Mouse (Mus musculus) cerebellum, adult 9-10 months (tissue): Measurements from ENCODE around the gene Zdhhc20.
"Not testable (repeated sequence)": the region's sequence is repeated elsewhere in the genome, so short reads cannot be mapped to it uniquely, and the experiment has no call there.

Source experiments
- DNase-seq: peaks from one replicate; pipeline ENCODE4 v3.0.0; 2022

Zdhhc20 gene

DNA sequence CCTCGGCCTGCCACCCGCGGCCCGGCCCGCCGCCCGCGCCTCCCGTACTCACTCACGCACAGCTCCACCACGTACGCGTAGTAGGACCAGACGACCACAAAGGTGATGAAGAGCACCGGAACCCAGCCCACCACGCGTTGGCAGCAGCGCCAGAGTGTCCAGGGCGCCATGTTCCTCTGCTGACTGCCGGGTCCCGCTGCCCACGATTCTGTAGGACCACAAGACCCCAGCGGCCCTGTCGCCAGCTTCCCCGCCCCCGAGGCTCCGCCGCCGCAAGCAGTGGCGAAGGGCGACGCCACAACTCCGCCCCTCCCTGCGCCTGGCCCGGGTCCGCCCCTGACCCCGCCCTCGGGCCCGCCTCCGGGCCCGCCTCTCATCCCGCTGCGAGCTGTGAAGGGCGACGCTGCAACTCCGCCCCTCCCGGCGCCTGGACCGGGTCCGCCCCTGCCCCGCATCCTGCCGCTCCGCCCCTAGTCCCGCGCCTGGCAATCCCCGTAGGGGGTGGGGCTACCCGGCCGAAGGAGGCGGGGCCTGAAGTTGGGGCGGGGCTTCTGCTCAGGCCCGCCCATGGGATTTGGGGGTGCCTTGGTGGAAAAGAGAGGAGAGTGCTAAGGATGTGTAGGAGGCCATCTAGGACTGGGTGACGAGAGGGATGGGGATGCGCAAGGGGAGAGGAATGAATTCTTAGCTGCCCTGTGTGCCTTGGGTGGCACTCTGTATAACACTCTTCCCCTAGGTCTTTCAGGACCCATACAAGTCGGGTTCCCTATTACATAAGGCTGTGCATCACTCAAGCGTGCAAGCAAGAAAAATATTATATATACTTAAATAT, at the start of gene Zdhhc20:
Gene Zdhhc20, minus strand, starts transcription at position 266 of the 832 bp plus-strand sequence.
- peak; percentile 97 for DNase-seq

DNA sequence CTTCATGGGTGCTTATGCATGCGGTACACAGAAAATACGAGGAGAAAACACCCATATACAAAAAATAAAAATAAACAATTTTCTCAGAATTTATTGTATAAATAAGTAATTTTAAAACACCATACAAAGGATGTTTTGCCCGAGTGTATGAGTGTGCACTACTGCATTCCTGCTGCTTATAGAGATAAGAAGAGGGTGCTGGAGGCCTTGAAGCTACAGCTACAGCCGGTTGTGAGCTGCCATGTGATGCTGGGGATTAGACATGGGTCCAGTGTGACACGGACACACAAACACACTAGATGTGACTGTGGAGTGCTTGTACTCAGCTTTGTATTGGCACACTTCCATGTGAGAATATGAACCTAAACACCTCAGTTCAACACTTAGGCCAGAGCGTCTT, 47.2 kb upstream of the Zdhhc20 start:
- DNase-seq: no peak

DNA sequence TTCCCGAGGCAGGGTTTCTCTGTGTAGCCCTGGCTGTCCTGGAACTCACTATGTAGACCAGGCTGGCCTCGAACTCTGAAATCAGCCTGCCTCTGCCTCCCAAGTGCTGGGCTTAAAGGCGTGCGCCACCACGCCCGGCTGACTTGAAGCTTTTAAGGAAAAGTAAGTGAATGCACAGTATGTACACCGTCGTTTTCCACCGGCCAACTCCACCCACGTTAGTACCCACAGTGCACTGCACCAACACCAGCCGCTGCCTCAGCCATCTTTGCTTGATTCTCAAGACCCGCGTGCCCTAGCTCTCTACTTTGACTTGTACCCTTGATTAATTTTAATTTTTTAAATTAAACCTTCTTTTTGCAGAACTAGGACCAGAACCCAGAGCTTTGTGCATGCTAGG, 44.6 kb upstream of the Zdhhc20 start:
- no peak for DNase-seq

DNA sequence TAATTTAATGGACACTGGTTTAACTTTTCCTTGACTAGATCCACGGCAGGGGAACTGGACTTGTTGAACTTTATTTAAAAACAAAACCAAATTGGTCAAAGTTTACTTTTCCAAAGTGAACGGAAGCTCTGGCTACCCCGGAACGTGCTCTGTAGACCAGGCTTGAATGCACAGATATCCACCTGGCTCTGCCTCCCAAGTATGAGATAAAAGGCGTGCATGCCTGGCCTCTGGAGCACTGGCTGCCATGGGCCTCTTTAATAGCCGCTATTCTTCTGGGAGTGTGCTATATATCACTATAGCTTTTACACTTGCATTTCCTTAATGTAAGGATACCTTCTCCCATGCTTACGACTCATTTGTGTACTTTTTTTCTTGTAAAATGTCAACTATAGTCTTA, 43.5 kb upstream of the Zdhhc20 start:
- no peak for DNase-seq

GRCm38 (mm10) chr14:57932881-57933443, 42.9 kb upstream of the Zdhhc20 start:
- no peak for DNase-seq

- no peak for DNase-seq
Measured at GRCm38 (mm10) chr14:57921428-57922131, 31.5 kb upstream of the Zdhhc20 start.

GRCm38 (mm10) chr14:57920568-57921310, 30.7 kb upstream of the Zdhhc20 start:
- peak; percentile 44 for DNase-seq

DNA sequence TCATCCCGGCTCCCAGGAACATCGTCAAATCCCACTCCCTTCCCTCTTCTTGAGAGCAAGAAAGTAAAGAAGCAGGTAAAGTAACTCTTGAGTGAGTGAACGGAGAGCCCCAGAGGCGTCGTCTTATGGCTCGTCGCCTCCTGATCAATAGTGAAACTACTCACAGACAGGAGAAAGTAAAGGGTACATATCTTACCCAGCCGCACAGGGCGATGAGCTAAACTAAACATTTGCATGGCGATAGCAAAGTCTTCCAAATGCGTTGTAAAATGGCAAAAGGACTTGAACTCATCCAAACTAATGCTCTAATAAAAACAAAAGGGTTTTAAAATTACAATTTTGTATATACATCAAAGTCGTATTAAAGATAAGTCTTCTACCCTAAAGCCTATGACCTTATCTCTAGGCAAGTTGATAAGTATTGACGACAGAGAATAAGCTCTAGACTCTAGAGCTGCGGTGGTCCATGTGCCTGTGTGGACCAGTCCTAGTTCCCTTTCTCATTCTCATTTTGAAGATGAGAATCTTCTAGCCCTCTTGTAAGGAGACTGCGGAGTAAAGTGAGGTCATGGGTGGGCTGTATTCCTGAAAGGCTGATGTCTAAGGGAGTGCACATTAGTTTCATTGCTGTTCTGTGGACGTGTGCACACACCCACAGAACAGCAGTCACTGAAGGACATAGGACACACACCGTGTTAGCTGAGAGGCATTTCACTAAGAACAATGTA, 29.2 kb upstream of the Zdhhc20 start:
- no peak for DNase-seq

DNA sequence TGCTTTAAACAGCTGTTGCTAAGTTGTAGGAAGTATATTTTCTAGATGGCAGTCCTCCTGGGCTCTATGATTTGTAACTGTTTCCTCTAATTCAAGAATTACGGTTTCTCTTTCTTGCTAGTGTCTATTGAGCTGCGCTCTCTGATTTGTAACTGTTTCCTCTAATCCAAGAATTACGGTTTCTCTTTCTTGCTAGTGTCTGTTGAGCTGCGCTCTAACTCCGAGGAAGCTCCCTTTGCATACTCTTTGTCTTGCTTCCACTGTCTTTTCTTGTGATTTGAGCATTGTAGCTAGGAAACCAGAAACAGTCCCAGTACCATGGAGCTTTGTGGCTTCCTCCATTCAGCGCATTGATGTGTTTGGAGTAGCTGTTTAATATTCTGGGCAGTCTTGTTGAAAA, 25.3 kb upstream of the Zdhhc20 start:
- DNase-seq: no peak

GRCm38 (mm10) chr14:57912211-57913007, 22.3 kb upstream of the Zdhhc20 start:
- DNase-seq: not testable (repeated sequence)

DNA sequence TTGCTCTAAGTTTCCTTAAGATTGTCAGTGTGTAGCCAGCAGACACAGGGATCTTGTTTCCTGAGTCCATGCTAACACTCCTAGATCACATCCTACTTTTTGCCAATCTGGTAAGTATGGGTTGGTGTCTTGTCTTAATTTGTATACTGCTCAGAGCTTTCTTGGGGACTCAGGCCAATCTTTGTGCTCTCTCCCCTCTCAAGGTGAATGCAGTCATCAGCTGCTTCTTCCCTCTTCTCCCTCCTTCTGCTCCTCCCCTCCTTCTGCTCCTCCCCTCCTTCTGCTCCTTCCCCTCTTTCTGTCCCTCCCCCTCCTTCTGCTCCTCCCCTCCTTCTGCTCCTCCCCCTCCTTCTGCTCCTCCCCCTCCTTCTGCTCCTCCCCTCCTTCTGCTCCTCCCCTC, 21.7 kb upstream of the Zdhhc20 start:
- not testable (repeated sequence) for DNase-seq

DNA sequence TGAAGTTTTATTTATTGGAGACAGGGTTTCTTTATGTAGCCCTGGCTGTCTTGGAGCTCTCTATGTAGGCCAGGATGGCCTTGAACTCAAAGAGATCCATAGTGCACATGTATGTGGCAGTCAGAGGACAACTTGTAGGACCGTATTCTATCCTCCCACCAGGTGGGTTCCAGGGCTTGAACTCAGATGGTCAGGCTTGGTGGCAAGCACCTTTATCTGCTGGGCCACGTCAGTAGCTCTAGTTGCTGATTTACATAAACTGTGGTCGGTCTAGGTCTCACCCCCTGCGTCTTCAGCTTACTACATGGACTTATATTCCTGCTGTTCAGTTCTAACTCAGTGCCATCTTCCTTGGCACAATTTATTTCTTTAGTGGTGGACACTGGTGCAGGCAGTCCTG, 21.2 kb upstream of the Zdhhc20 start:
- no peak for DNase-seq

- peak; percentile 87 for DNase-seq
Measured at GRCm38 (mm10) chr14:57910501-57911068, 20.5 kb upstream of the Zdhhc20 start.

DNA sequence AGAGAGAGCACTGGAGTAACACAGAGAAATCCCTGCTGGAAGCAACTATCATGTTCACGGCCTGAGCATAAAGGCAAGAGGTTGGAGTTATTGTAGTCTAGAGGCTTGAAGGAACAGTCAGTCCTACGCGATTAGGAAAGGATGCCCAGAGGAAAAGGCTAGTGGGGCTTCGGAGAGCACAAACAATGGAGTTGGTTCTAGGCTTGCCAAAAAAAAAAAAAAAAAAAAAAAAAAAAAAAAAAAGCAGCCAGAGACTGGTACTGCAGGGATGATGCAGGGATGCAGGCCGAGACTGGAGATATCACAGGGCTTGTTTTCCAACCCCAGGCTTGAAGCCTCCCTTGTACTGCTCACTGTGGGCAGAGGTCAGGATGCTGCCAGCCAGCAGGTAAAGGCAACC, 19.2 kb upstream of the Zdhhc20 start:
- no peak for DNase-seq

DNA sequence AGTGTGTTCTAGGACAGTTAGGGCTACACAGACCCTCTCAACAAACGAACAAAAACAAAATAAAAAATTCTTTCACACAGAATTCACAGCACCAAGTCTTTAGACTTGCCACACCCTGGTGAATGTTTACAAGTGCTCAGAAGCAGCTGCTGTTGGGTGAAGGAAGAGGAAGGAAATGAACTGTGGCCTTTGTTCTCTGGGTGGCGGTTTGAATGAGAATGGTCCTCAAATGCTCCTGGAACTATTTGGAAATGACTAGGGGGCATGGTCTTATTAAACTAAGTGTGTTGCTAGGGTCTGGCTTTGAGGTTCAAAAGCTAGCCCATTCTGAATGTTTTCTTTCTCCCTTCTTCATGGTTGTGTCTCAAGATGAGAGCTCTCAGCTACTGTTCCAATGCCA, 18.4 kb upstream of the Zdhhc20 start:
- no peak for DNase-seq

DNA sequence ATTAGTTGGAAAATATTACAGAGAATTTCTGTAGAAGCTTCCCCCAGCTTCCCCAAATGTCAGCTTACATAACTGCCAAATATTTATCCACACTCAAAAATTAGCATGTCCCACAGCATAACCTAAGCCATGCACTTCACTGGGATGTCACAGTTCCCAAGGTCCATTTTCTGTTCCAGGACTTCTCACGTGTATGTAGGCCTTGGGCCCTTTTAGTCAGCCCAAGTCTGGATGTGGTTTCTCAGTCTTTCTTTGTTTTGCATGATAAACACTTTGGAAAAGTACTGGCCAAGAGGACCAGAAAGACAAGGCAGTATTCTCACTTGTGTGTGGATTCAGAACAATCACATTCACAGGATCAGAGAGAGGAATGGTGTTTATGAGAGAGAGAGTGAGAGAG, 11.9 kb upstream of the Zdhhc20 start:
- no peak for DNase-seq

GRCm38 (mm10) chr14:57896882-57897281, 6.8 kb upstream of the Zdhhc20 start:
- no peak for DNase-seq

DNA sequence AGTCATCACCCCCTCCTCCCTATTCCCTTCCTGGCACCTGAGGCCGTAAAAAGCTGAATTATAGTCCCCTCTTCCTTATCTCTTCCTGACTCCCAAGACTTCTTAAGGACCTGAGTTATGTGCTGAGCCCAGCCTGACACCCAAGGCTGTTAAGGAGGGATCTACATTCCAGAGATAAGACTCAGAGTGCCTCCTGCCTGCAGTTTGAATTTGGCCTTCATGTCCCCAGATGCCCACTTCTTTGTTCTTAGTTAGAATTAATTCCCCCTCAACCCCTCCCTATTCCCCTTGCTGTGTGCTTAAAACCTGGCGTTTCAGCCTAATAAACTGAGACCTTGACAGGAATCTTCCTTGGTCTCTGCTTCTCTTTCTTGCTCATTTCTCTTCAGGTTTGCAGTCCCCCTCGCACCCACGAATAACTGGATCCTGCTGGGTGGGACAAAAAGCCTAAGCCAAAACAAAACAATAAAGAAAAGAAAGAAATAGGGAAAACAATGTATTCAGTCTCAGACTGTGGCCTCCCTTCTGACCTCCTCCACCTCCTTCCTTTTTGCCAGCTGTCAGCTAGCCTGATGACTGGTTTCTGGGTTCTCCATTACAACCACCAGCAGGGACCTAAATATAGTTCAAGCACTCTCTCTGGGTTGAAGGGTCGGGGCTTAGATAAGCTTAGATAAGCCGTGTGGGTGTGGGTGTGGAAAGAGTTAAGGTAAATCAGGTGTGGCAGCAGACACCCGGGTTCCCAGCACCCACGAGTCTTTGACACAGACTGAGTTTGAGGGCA, 6.2 kb upstream of the Zdhhc20 start:
- not testable (repeated sequence) for DNase-seq

- no peak for DNase-seq
Measured at GRCm38 (mm10) chr14:57894346-57894745, 4.3 kb upstream of the Zdhhc20 start.

DNA sequence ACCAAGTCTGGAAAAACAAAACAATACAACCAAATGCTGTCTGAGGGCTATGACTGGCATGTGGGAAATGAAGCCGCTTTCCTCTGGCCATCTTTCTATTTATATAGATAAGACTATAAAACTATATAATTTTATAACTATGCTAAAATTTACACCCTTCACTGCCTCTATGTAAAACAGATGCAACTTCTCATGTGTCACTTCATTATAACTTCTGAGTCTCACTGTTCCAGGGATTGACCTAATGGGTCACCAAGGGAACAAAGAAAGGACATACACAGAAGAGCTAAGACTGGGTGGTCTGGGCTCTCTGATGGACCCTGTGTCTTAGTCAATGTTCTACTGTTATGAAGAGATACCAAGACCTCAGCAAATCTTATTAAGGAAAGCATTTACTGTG, 2.9 kb upstream of the Zdhhc20 start:
- DNase-seq: no peak
